In genomic region chr6:50536461-50536892, GRCm38 (mm10) we compare ENCODE assay signal across 7 mouse cellular contexts. TPM values are rescaled to one million over a fixed set of nuclear protein-coding genes. Genes with fewer than 3 reads are reported as not detected.
A peak's percentile ranks its signal among the peaks of the same experiment; 100 is the strongest.
DNase-seq lines count a peak whose midpoint lies in the region; ATAC-seq lines count a peak whose summit lies in the region.

No protein-coding gene starts in this region.

- no peak overlapping the region for H3K4me3 ChIP-seq in embryonic facial prominence, embryonic 10.5 days
- H3K4me3 ChIP-seq in limb, embryonic 13.5 days: no peak overlapping the region
- H3K4me3 ChIP-seq in midbrain, embryonic 16.5 days (ENCODE audit: low read depth, low read length): no peak overlapping the region

- peaks cover 9% of the 10 kb centered on the region for H3K4me1 ChIP-seq in embryonic facial prominence, embryonic 10.5 days
- peaks cover 13% of the 10 kb centered on the region for H3K4me1 ChIP-seq in limb, embryonic 13.5 days
- H3K4me1 ChIP-seq in midbrain, embryonic 16.5 days (ENCODE audit: control insufficient read depth, insufficient read depth, low read length): 0 out of 2 replicates have a peak, but pooled peaks cover 2% of the 10 kb centered on the region

- H3K9ac ChIP-seq in limb, embryonic 13.5 days: no peak overlapping the region
- H3K9ac ChIP-seq in midbrain, embryonic 16.5 days (ENCODE audit: low read depth, low read length): no peak overlapping the region

- peak; percentile 87 for DNase-seq in adrenal gland, postnatal 10 days
- DNase-seq in embryonic facial prominence, embryonic 10.5 days (ENCODE audit: low spot score): peak; percentile 86
- peak; percentile 95 for DNase-seq in heart, adult 11 months
- DNase-seq in kidney, adult 18-20 months: peak; percentile 73
- peak; percentile 40 to 81 for DNase-seq in spleen, postnatal 10 days (ENCODE audit: low spot score in 2 of 2)

- H3K27me3 ChIP-seq in embryonic facial prominence, embryonic 10.5 days (replicated peaks; ENCODE audit: low read depth, poor library complexity, severe bottlenecking): no peaks in the 10 kb centered on the region
- peaks cover 6% of the 10 kb centered on the region for H3K27me3 ChIP-seq in limb, embryonic 13.5 days
- H3K27me3 ChIP-seq in midbrain, embryonic 16.5 days (ENCODE audit: control insufficient read depth, insufficient read depth, low read depth, low read length): no peaks in the 10 kb centered on the region

- no peaks in the 10 kb centered on the region for H3K9me3 ChIP-seq in embryonic facial prominence, embryonic 10.5 days
- no peaks in the 10 kb centered on the region for H3K9me3 ChIP-seq in limb, embryonic 13.5 days
- no peaks in the 10 kb centered on the region for H3K9me3 ChIP-seq in midbrain, embryonic 16.5 days (replicated peaks; ENCODE audit: control insufficient read depth, low read length, poor library complexity, severe bottlenecking)

- peak; percentile 66 for ATAC-seq in limb, embryonic 13.5 days (ENCODE audit: low FRiP score, low read depth)
- peak; percentile 89 for ATAC-seq in midbrain, embryonic 16.5 days

- 7% methylated on average over 7 of the region's 7 CpGs for WGBS in embryonic facial prominence, embryonic 10.5 days
- 5% methylated on average over 7 of the region's 7 CpGs for WGBS in limb, embryonic 13.5 days
- WGBS in midbrain, embryonic 16.5 days: 10% methylated on average over 7 of the region's 7 CpGs

- H3K27ac ChIP-seq in embryonic facial prominence, embryonic 10.5 days (replicated peaks): no peak overlapping the region; the same call in 1 of the 2 replicates
- no peak overlapping the region for H3K27ac ChIP-seq in limb, embryonic 13.5 days
- no peak overlapping the region for H3K27ac ChIP-seq in midbrain, embryonic 16.5 days (ENCODE audit: low read length)

- H3K36me3 ChIP-seq in embryonic facial prominence, embryonic 10.5 days (replicated peaks): no peaks in the 10 kb centered on the region
- no peaks in the 10 kb centered on the region for H3K36me3 ChIP-seq in limb, embryonic 13.5 days
- no peaks in the 10 kb centered on the region for H3K36me3 ChIP-seq in midbrain, embryonic 16.5 days (ENCODE audit: control insufficient read depth, insufficient read depth, low read length)

- no peak overlapping the region; the same call in 1 of the 2 replicates for H3K4me2 ChIP-seq in limb, embryonic 13.5 days (replicated peaks)
- no peak overlapping the region for H3K4me2 ChIP-seq in midbrain, embryonic 16.5 days (ENCODE audit: low read length)

RNA-seq across cellular contexts. Expression of gene Cycs, which starts 29.9 kb away (rescaled TPM):
- 100 to 1,000 TPM; 116 to 124 TPM for total RNA-seq in adrenal gland, postnatal 10 days (2021)
- 84.2 and 85.2 TPM in 2 replicates for polyA plus RNA-seq in embryonic facial prominence, embryonic 10.5 days (2016; fragmentation: Nextera tagmentation; extraction: Ambion mirVana)
- polyA plus RNA-seq in limb, embryonic 13.5 days (2015; fragmentation: Nextera tagmentation; extraction: Ambion mirVana): 60.7 and 63.7 TPM in 2 replicates
- 68.8 and 73.5 TPM in 2 replicates for polyA plus RNA-seq in midbrain, embryonic 16.5 days (2015; fragmentation: Nextera tagmentation; extraction: Ambion mirVana)

RNA-seq across cellular contexts. Expression of gene 4921507P07Rik, which starts 60.0 kb away (rescaled TPM):
- total RNA-seq in adrenal gland, postnatal 10 days (2021): under 1 TPM; 0.79 to 0.99 TPM
- polyA plus RNA-seq in embryonic facial prominence, embryonic 10.5 days (2016; fragmentation: Nextera tagmentation; extraction: Ambion mirVana): 0.49 and 0.69 TPM in 2 replicates
- 0.81 and 0.87 TPM in 2 replicates for polyA plus RNA-seq in limb, embryonic 13.5 days (2015; fragmentation: Nextera tagmentation; extraction: Ambion mirVana)
- polyA plus RNA-seq in midbrain, embryonic 16.5 days (2015; fragmentation: Nextera tagmentation; extraction: Ambion mirVana): 4.0 and 4.3 TPM in 2 replicates
